Mouse (Mus musculus) cerebellum, postnatal 36 days (tissue): ENCODE measurements at regions not wholly inside any gene's neighbourhood (a gene's known extent, or its start where the extent isn't known, plus 50 kb on each side); places are given as distances from the start of the nearest gene placed in this dataset.
"Not testable (repeated sequence)": the region's sequence is repeated elsewhere in the genome, so short reads cannot be mapped to it uniquely, and the experiment has no call there.

Source experiments
- DNase-seq, 2 experiments: peaks; one replicate each; pipeline ENCODE4 v3.0.0; 2021 to 2022; ENCODE audit warnings: mixed read lengths in 2 of 2

GRCm38 (mm10) chr15:8766208-8766607, 55.6 kb upstream of the Slc1a3 start:
- not testable (repeated sequence) for DNase-seq

- DNase-seq = no peak
Observed at GRCm38 (mm10) chr15:8761741-8762271, 51.2 kb upstream of the Slc1a3 start.

- no peak for DNase-seq
Observed at GRCm38 (mm10) chr15:8761132-8761531, 50.6 kb upstream of the Slc1a3 start.
